Mouse (Mus musculus) megakaryocyte-erythroid progenitor cell, adult 5-6 weeks (primary cell): Measurements from ENCODE around the gene Capn3. TPM values are rescaled to one million over a fixed set of nuclear protein-coding genes. Genes with fewer than 3 reads are reported as not detected.

Experiments used
- ATAC-seq: replicated peaks from 2 replicates; pipeline ENCODE4 v1.8.0; 2016; ENCODE audit warnings: mild to moderate bottlenecking, inconsistent platforms; ENCODE audit not compliant: severe bottlenecking, poor library complexity, low FRiP score, low TSS enrichment
- total RNA-seq, 2 experiments: library from RNA; stranded (forward) in 1 of 2; stranded (reverse) in 1 of 2; fragments of 200-1000, 215-1000 nt in 1 of 2; fragments of >200 nt in 1 of 2; fragmentation: Nextera tagmentation in 1 of 2; gene quantifications; 2 replicates each; pipeline ENCODE4 v1.2.3; 2014 to 2017

Gene Capn3
- total RNA-seq, 2 experiments from 2014 or later = 0.59 TPM; not detected in 1

DNA sequence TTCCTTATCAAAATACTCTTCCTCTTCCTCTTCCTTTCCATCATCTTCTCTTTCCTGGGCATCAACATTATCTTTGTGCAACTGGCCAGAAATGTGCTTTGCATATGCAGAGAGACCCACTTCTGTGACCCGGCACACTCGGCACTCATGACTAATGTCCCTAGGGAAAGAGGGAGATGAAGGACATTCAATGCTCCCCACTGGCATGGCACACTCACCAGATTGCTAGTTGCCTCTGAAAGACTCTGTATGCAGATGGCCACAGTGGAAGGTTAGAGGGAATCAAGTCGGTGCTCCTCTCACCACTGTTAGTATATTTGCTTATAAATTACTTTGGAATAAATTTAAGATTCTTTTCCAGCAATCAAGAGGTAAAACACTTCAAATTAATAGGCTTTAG, 83.5 kb downstream of the Capn3 start:
- no peak for ATAC-seq

DNA sequence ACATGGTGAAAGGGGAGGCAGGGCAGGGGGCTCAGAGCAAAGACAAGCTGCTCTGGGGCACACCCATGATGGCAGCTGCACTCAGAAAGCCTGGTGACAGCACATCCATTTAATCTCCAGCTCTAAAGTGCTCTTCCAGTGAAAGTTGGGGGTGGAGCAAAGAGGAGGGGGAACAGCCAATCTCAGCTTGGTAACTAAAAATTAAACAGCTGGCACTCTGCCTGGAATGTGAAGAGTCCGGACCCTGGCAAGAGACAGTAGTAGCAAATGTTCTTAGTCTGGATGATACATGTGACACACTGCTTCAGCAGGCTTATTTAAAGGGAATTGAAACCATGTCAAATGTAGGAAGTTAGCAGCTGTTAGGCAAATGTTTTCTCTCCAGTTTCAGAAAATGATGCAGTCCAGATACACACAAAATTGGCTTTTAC, 84.0 kb downstream of the Capn3 start:
- no peak for ATAC-seq

DNA sequence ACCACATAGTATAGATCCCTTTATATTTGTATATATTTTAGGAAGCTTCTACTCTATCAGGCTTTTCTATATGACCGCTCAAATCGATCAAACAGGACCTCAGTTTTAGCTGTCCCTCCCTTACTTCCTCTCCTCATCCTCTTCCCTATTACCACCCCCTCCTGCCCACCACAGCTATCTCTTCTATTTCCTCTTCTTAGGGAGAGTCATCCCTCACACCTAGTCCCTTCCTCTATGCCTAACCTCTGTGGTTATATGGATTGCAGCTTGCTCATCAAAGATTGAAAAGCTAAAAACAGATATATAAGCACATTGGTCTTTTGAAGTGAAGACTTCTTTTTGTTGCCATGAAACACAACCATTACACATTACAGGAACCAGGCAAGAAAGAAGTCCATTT, 88.9 kb downstream of the Capn3 start:
- ATAC-seq = no peak

Other genes with a start within 250 kb of the Capn3 start
- not detected in 2 replicates for gene Pla2g4e, start 210.7 kb upstream of the Capn3 start, total RNA-seq (2014; fragmentation: Nextera tagmentation)
- gene Pla2g4e, start 210.7 kb upstream of the Capn3 start, total RNA-seq (2017) = not detected in 2 replicates
- not detected in 2 replicates for gene Pla2g4d, start 166.8 kb upstream of the Capn3 start, total RNA-seq (2014; fragmentation: Nextera tagmentation)
- gene Pla2g4d, start 166.8 kb upstream of the Capn3 start, total RNA-seq (2017) = not detected in 2 replicates
- not detected in 2 replicates for gene Pla2g4f, start 141.9 kb upstream of the Capn3 start, total RNA-seq (2014; fragmentation: Nextera tagmentation)
- not detected in 2 replicates for gene Pla2g4f, start 141.9 kb upstream of the Capn3 start, total RNA-seq (2017)
- 26.2 and 59.5 TPM in 2 replicates for gene Vps39, start 102.9 kb upstream of the Capn3 start, total RNA-seq (2014; fragmentation: Nextera tagmentation)
- 29.8 and 39.0 TPM in 2 replicates for gene Vps39, start 102.9 kb upstream of the Capn3 start, total RNA-seq (2017)
- 11.2 and 14.2 TPM in 2 replicates for gene Ganc, start 52.1 kb upstream of the Capn3 start, total RNA-seq (2014; fragmentation: Nextera tagmentation)
- gene Ganc, start 52.1 kb upstream of the Capn3 start, total RNA-seq (2017) = 10.3 and 13.6 TPM in 2 replicates
- 18.9 and 33.1 TPM in 2 replicates for gene Tmem87a, start 51.9 kb upstream of the Capn3 start, total RNA-seq (2014; fragmentation: Nextera tagmentation)
- 59.9 and 69.4 TPM in 2 replicates for gene Tmem87a, start 51.9 kb upstream of the Capn3 start, total RNA-seq (2017)
- gene Zfp106, start 107.8 kb downstream of the Capn3 start, total RNA-seq (2014; fragmentation: Nextera tagmentation) = 96.8 and 100 TPM in 2 replicates
- gene Zfp106, start 107.8 kb downstream of the Capn3 start, total RNA-seq (2017) = 98.7 and 126 TPM in 2 replicates
- 57.8 and 76.4 TPM in 2 replicates for gene Snap23, start 111.7 kb downstream of the Capn3 start, total RNA-seq (2014; fragmentation: Nextera tagmentation)
- 136 and 161 TPM in 2 replicates for gene Snap23, start 111.7 kb downstream of the Capn3 start, total RNA-seq (2017)
- gene Haus2, start 153.4 kb downstream of the Capn3 start, total RNA-seq (2014; fragmentation: Nextera tagmentation) = 19.9 and 27.4 TPM in 2 replicates
- gene Haus2, start 153.4 kb downstream of the Capn3 start, total RNA-seq (2017) = 15.4 and 22.6 TPM in 2 replicates
- gene Lrrc57, start 153.5 kb downstream of the Capn3 start, total RNA-seq (2014; fragmentation: Nextera tagmentation) = 8.1 and 13.7 TPM in 2 replicates
- 14.1 and 27.4 TPM in 2 replicates for gene Lrrc57, start 153.5 kb downstream of the Capn3 start, total RNA-seq (2017)
- 0.07 and 0.59 TPM in 2 replicates for gene Stard9, start 173.1 kb downstream of the Capn3 start, total RNA-seq (2014; fragmentation: Nextera tagmentation)
- 0.19 and 0.61 TPM in 2 replicates for gene Stard9, start 173.1 kb downstream of the Capn3 start, total RNA-seq (2017)